Mouse (Mus musculus) adrenal gland (tissue): Measurements from ENCODE around the gene Gm10697.
"Not testable (repeated sequence)": the region's sequence is repeated elsewhere in the genome, so short reads cannot be mapped to it uniquely, and the experiment has no call there.

ENCODE experiments used
- intact Hi-C: fragments of 180-260 bp; cut with DNase I; formaldehyde crosslinking; loops from one replicate; pipeline ENCODE4 v1.15.1; 2025
- long read RNA-seq, 2 experiments: library from polyadenylated mRNA; unstranded; transcript quantifications; one replicate each; pipeline ENCODE4 v2.0.0; 2020; ENCODE audit warnings: borderline replicate concordance in 1 of 2; ENCODE audit not compliant: insufficient replicate concordance in 1 of 2

Gene Gm10697
- long read RNA-seq, experiment 1, result 0 reads
- long read RNA-seq, experiment 2, result 0 reads

- intact Hi-C loops, result not testable (repeated sequence)
Observed at GRCm38 (mm10) chr3:94072544-94072943, at the start of gene Gm10697. Gene Gm10697, minus strand, starts transcription at chr3:94072644.

GRCm38 (mm10) chr3:94115071-94115470 lies 42.6 kb upstream of the Gm10697 start:
- intact Hi-C loops, result not testable (repeated sequence)

GRCm38 (mm10) chr3:94054785-94055184 lies 17.7 kb downstream of the Gm10697 start, which contains the start of gene Gm9125:
Gene Gm9125, minus strand, starts transcription at chr3:94054885.
- intact Hi-C loops, result not testable (repeated sequence)

DNA sequence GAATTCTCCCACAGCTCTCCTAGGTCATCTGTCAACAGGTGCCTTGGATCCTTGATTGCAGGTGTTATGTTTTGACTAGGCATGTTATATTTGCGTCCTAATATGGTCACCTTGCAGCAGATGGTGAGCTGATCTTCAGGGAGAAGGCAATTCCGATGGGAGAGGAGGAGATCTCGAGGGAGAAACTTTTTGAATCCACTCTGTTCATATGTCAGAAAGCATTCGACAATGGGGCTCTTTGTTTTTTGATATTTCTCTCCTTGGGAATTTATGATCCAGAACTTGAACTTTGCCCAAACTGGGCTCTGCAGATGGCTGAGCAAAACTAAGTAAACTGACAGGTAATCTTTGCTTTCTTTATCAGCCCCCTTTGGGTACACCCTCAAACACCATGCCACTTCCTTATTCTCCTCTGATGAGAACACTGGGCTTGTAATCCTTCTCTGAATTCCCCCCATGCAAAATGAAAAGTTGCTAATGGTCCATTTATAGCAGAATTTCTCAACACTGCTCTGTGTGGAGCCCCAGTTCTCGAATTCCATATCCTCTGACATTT lies 22.8 kb downstream of the Gm10697 start:
- intact Hi-C loops, result not testable (repeated sequence)

DNA sequence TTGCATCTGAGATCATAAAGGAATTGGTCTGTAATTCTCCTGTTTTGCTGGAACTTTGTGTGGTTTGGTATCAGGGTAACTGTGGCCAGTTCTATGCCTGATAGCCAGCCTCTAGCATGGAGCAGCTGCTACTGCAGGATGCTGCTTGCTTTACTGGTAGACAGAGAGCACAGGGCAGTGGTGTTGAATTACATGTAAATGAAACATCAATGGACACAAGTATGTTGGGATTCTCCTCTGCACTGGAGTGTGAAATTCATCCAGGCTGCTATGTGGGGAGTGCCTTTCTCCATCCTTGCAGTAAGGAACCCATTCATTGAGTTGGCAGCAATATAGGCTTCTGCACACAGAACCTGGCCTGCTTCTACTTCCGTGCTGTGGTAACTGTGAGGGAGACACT lies 34.2 kb downstream of the Gm10697 start:
- intact Hi-C loops, result not testable (repeated sequence)

DNA sequence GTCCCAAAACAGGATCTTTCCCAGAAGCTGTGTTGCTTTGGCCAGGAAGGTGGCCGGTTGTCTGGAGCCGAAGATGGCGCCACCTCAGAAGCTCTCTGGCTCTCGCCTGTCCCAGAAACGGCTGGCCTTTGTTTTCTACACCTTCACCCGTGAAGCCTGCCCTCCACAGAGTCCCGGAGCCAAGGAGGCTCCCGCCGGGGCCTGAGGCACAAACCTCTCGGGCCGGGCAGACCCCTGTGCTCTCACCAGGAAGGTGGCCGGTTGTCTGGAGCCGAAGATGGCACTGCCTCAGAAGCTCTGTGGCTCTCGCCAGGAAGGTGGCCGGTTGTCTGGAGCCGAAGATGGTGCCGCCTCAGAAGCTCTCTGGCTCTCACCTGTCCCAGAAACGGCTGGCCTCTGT lies 38.0 kb downstream of the Gm10697 start:
- intact Hi-C loops, result not testable (repeated sequence)
